Mouse (Mus musculus) intestine, embryonic 15.5 days (tissue): ENCODE results near the gene Ankrd54. TPM values are rescaled to one million over a fixed set of nuclear protein-coding genes. Genes with fewer than 3 reads are reported as not detected.
A peak's percentile ranks its signal among the peaks of the same experiment; 100 is the strongest.

ENCODE experiments used
- ATAC-seq: fragments of 200-750 bp; cut with Nextera tagmentation; 2 replicates; pipeline ENCODE4 v1.8.0; 2017; ENCODE audit warnings: moderate TSS enrichment, moderate library complexity
- H3K27ac ChIP-seq: fragments of 300-500 bp; sonication (generic); 2 replicates; pipeline ENCODE4 v1.5.1; 2015; ENCODE audit warnings: mild to moderate bottlenecking, inconsistent platforms
- H3K27me3 ChIP-seq: fragments of 300-500 bp; sonication (generic); replicated peaks from 2 replicates; pipeline ENCODE4 v1.6.1; 2015; ENCODE audit warnings: inconsistent platforms
- H3K36me3 ChIP-seq: fragments of 300-500 bp; sonication (generic); 2 replicates; pipeline ENCODE4 v1.6.1; 2015; ENCODE audit warnings: inconsistent platforms
- H3K4me1 ChIP-seq: fragments of 300-500 bp; sonication (generic); replicated peaks from 2 replicates; pipeline ENCODE4 v1.6.1; 2015; ENCODE audit warnings: inconsistent platforms
- H3K4me2 ChIP-seq: fragments of 300-500 bp; sonication (generic); replicated peaks from 2 replicates; pipeline ENCODE4 v1.6.1; 2015; ENCODE audit warnings: mild to moderate bottlenecking, inconsistent platforms
- H3K4me3 ChIP-seq: fragments of 300-500 bp; sonication (generic); replicated peaks from 2 replicates; pipeline ENCODE4 v1.5.1; 2015; ENCODE audit warnings: inconsistent platforms
- H3K9ac ChIP-seq: fragments of 300-500 bp; sonication (generic); 2 replicates; pipeline ENCODE4 v1.6.1; 2015; ENCODE audit warnings: inconsistent platforms
- H3K9me3 ChIP-seq: fragments of 300-500 bp; sonication (generic); 2 replicates; pipeline ENCODE4 v1.6.1; 2016; ENCODE audit warnings: inconsistent platforms
- WGBS: fragments of 180-500 bp; shearing (Covaris S2); methylation state at CpG from one replicate; pipeline ENCODE4 v1.1.7; 2015; 5-methylcytosine and 5-hydroxymethylcytosine counted together
- polyA plus RNA-seq: library from polyadenylated mRNA; unstranded; fragments of >200 nt; fragmentation: Nextera tagmentation; extraction: Ambion mirVana; gene quantifications from 2 replicates; pipeline ENCODE4 v1.2.1, GENCODE M21; 2015

The Ankrd54 gene
- 53.5 and 56.2 TPM in 2 replicates for polyA plus RNA-seq

DNA sequence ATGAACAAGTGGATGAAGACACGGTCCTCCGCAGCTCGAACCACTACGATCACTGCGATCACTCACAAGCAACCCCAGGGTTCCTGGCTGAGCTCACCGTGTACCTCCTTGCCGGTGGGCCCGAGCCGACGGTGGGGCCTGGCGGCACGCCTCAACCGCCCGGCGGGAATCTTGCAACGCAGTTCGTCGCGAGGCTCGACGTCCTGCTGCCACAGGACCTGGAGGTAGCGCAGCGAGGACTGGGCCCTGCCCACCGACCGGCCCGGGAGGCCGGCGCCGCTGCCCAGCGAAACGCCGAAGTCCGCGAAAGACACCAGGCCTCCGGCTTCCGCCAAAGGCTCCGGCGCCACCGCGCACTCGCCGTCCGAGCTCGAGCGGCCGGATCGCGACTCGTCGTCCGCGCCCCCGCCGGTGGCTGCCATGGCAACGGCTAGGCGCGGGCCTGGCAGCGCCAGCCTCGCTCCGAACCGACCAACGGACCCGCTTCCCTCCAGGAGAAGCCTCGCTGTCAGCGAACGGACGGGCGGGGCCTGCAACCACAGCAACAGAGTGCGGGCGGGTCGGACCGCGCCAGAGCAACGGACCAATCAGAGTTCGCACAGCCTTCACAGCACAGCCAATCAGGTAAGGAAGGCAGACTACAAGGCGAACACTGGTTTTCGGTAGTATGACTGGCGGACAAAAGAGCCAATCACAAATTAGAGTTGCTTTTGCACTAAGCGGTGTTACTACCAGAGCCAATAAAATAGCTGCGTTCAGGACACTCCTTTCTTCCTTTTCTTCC lies at the start of gene Ankrd54:
Gene Ankrd54, minus strand, starts transcription at position 518 of the 784 bp plus-strand sequence.
- Histone ChIP-seq H3K27me3 (no peaks in the 10 kb centered on the region), H3K4me3 (peak within 1 kb of the TSS; percentile 83), H3K4me2 (peak within 1 kb of the TSS; percentile 73), H3K27ac (peak within 1 kb of the TSS; percentile 64), H3K4me1 (peaks cover 18% of the 10 kb centered on the region; the same call in 1 of the 2 replicates), H3K36me3 (peaks cover 6% of the 10 kb centered on the region; the same call in 1 of the 2 replicates), H3K9ac (peak within 1 kb of the TSS; percentile 82), H3K9me3 (no peaks in the 10 kb centered on the region)
- WGBS: under 1% methylated on average over 80 of the region's 80 CpGs
- ATAC-seq: peak; percentile 99

DNA sequence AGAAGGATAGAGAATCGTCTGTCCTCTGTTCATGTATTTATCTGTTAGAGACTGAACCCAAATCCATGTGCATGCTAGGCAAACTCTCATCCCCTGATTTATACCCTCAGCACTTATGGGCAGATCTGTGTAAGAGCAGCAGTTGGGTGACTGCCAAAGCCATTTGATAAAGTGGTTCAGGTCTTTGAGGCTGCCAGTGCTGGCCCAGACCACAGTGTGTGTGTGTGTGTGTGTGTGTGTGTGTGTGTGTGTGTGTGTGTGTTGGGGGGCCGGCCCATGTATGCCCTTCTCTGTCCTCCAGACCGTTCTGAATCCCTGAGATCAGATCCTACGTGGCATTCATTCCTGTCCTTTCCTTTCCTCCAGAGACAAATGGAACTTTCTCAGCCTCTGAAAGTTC lies 49.1 kb upstream of the Ankrd54 start:
- 58% methylated on average over 4 of the region's 4 CpGs for WGBS
- Histone ChIP-seq H3K27me3 (no peaks in the 10 kb centered on the region), H3K9ac (no peak overlapping the region), H3K9me3 (no peaks in the 10 kb centered on the region), H3K4me1 (peaks cover 32% of the 10 kb centered on the region), H3K4me3 (no peak overlapping the region), H3K36me3 (0 out of 2 replicates have a peak, but pooled peaks cover 6% of the 10 kb centered on the region), H3K27ac (0 out of 2 replicates have a peak overlapping the region, but pooled peaks have one; percentile 30), H3K4me2 (peak overlapping the region; percentile 94; the same call in 1 of the 2 replicates)
- no peak for ATAC-seq

DNA sequence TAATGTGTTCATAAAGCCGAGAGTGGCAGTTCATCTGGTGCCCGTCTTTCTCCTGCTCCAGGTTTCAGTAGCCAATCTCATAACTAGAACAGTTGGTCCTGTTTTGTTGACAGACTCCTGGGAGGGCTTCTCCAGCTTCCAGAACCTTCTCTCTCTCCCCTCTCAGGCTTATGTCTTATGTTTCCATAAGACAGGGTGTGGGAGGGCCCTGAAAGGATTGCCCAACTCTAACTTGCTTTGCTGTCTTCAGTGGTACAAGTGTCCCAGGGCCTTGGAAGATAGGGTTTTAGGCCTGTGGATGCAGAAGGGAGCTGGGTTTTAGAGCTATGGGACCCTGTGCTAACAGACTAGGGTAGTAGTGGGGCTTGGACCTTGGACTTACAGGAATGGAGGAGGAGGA lies 47.8 kb upstream of the Ankrd54 start:
- 63% methylated on average over 2 of the region's 2 CpGs for WGBS

DNA sequence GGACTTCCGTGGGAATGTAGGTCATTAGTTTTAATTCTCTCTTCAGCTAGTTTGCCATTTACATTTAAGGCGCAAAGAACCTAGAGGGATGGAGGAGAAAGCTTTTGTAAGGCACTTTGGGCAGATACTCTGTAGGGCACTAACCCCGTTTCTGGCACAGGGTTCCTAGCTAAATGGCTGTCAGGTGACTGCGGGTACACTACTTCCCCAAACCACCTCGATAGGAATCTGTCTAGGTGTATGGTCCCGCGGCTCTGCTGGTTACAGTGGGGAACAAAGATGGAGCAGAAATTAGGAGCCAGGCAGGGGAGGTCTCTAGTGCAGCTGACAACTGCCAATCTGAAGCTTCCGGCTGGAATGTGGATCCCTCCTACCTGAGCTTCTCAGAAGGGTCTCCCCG lies 47.3 kb upstream of the Ankrd54 start:
- 0 out of 2 replicates have a peak overlapping the region, but pooled peaks have one; percentile 29 for H3K27ac ChIP-seq
- H3K36me3 ChIP-seq: 0 out of 2 replicates have a peak, but pooled peaks cover 6% of the 10 kb centered on the region
- H3K9ac ChIP-seq: peak overlapping the region; percentile 87; the same call in 1 of the 2 replicates
- peaks cover 32% of the 10 kb centered on the region for H3K4me1 ChIP-seq
- no peaks in the 10 kb centered on the region for H3K27me3 ChIP-seq
- 24% methylated on average over 9 of the region's 9 CpGs for WGBS
- peak overlapping the region; percentile 94 for H3K4me3 ChIP-seq
- peak overlapping the region; percentile 94 for H3K4me2 ChIP-seq
- ATAC-seq: no peak
- H3K9me3 ChIP-seq: no peaks in the 10 kb centered on the region

More for the DNA sequence above, 47.8 kb upstream of the Ankrd54 start:
- peak overlapping the region; percentile 94 for H3K4me2 ChIP-seq
- H3K36me3 ChIP-seq: 0 out of 2 replicates have a peak, but pooled peaks cover 6% of the 10 kb centered on the region
- ATAC-seq: no peak
- H3K4me1 ChIP-seq: peaks cover 32% of the 10 kb centered on the region
- peak overlapping the region; percentile 94 for H3K4me3 ChIP-seq
- H3K9ac ChIP-seq: no peak overlapping the region
- H3K27me3 ChIP-seq: no peaks in the 10 kb centered on the region
- H3K27ac ChIP-seq: peak overlapping the region; percentile 29; the same call in 1 of the 2 replicates
- H3K9me3 ChIP-seq: no peaks in the 10 kb centered on the region

DNA sequence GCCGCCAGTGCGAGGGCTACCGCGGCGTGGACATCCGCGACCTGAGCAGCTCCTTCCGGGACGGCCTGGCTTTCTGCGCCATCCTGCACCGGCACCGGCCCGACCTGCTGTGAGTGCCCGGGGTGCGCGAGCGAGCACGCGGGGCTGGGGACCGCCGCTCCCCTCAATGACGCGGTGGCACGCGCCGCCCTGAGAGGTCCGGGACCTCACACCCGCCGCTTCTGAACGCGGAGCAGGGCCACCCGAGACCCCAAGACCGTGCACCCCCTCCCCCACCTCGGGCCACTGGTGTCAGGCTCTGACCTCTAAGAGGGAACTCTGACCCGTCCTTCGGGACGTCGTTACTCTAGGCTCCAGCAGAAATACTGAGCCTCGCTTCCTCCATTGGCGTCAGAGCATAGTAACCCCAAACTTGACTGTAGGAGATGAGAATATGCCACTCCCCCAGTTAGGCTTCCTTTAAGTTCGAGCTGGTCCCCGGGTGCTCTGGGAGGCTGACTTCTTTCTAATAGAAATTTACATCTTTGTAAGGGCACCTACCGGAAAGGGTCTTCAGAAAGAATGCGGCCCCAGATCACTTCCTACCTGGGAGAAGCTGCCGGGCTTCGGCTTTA lies 46.7 kb upstream of the Ankrd54 start:
- Histone ChIP-seq H3K4me3 (peak overlapping the region; percentile 94), H3K4me2 (peak overlapping the region; percentile 94), H3K27me3 (no peaks in the 10 kb centered on the region), H3K27ac (peak overlapping the region; percentile 84), H3K9ac (peak overlapping the region; percentile 87), H3K9me3 (no peaks in the 10 kb centered on the region), H3K36me3 (0 out of 2 replicates have a peak, but pooled peaks cover 6% of the 10 kb centered on the region), H3K4me1 (peaks cover 32% of the 10 kb centered on the region)
- under 1% methylated on average over 46 of the region's 46 CpGs for WGBS
- ATAC-seq: peak; percentile 69

DNA sequence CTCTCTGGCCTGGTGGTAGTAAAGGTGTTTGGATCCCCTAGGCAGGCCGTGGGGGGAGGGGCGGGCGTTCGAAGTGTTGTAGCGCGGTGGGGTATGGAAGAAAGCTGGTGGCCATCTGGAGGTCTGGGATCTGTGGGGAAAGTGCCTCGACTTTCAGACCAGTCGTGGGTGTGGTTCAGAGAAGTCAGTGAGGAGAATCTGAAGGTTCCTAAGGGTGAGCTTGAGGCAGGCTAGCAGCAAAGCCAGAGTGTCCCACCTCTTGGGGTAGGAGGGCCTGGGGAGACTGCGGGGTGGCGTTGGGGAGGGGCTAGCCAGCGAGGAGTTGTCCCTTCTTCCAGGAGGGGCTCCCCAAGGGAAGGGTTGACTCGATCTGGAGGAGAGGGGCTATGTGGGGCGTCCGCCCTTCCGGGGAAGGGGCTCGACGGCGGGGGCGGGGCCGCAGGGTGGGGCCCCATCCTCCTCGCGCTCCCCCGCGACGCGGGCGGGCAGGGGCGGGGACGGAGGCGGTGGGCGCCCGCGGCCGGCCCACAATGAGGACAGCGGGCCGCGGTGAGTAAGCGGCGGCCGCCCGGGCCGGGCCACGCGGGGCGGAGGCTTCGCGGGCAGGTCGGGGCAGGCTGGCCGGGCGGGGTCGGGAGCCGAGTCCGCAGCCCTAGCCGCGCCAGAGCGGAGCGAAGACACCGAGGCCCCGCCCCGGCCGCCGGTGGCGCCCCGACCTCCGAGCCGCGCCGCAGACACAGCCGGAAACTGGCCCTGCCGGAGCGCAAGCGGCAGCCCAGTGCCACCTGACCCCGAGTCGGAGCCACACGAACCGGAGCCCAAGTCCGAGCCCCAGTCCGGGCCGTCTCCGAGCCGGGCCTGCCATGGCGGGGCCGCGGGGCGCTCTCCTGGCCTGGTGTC lies 46.0 kb upstream of the Ankrd54 start, which contains the start of gene Micall1:
Gene Micall1, plus strand, starts transcription at position 478 of the 900 bp plus-strand sequence.
- H3K4me1 ChIP-seq: peaks cover 32% of the 10 kb centered on the region
- no peaks in the 10 kb centered on the region for H3K27me3 ChIP-seq
- 0 out of 2 replicates have a peak, but pooled peaks cover 3% of the 10 kb centered on the region for H3K36me3 ChIP-seq
- H3K4me3 ChIP-seq: peak within 1 kb of the TSS; percentile 94
- H3K9ac ChIP-seq: peak within 1 kb of the TSS; percentile 87
- peak within 1 kb of the TSS; percentile 84 for H3K27ac ChIP-seq
- peak within 1 kb of the TSS; percentile 94 for H3K4me2 ChIP-seq
- 2% methylated on average over 52 of the region's 85 CpGs for WGBS
- ATAC-seq: peak; percentile 89
- no peaks in the 10 kb centered on the region for H3K9me3 ChIP-seq

DNA sequence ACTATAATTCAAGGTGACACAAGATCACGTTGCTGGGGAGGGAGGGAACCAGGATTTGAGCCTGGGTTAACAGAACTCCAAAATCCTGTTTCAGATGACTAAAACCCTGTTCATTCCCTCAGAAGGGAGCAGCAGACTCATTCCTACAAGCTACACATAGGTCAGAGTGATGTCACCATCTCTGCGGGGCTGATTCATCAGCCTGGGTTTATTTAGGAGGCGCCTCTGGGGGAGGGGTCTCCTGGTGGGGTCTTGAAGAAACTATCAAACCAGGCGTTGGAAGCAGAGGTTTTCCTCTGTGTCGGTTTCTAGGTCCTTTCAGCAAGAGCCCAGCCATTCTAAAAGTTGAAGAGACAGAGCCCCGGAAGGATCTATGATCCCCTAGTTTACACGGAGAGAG lies 45.3 kb upstream of the Ankrd54 start:
- ATAC-seq: no peak
- Histone ChIP-seq H3K9ac (0 out of 2 replicates have a peak overlapping the region, but pooled peaks have one; percentile 87), H3K27me3 (no peaks in the 10 kb centered on the region), H3K4me1 (peaks cover 32% of the 10 kb centered on the region), H3K4me3 (peak overlapping the region; percentile 94; the same call in 1 of the 2 replicates), H3K36me3 (0 out of 2 replicates have a peak, but pooled peaks cover 3% of the 10 kb centered on the region), H3K9me3 (no peaks in the 10 kb centered on the region), H3K4me2 (peak overlapping the region; percentile 94), H3K27ac (peak overlapping the region; percentile 84)
- 15% methylated on average over 7 of the region's 7 CpGs for WGBS

DNA sequence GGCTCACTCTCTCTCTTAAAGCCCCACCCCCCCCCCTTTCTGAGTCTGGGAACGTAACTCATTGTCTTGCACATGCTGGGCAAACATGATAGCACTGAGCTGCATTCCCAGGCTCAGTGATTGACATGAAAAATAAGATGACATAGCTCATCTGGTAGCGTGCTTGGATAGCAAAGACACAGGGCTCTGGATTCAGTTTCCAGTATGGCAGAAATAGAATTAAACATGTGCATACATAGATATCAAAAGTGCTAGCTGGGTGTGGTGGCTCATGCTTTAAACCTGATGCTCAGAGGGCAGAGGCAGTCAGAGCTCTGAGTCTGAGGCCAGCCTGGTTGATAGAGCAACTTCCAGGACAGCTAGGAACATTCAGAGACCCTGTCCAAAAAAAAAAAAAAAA lies 43.1 kb upstream of the Ankrd54 start:
- no peak for ATAC-seq
- no peak overlapping the region for H3K4me3 ChIP-seq
- no peaks in the 10 kb centered on the region for H3K36me3 ChIP-seq
- no peak overlapping the region for H3K4me2 ChIP-seq
- no peaks in the 10 kb centered on the region for H3K9me3 ChIP-seq
- no peaks in the 10 kb centered on the region for H3K27me3 ChIP-seq
- WGBS: 58% methylated on average over 2 of the region's 2 CpGs
- no peak overlapping the region for H3K27ac ChIP-seq
- no peak overlapping the region for H3K9ac ChIP-seq
- H3K4me1 ChIP-seq: peaks cover 23% of the 10 kb centered on the region; the same call in 1 of the 2 replicates

DNA sequence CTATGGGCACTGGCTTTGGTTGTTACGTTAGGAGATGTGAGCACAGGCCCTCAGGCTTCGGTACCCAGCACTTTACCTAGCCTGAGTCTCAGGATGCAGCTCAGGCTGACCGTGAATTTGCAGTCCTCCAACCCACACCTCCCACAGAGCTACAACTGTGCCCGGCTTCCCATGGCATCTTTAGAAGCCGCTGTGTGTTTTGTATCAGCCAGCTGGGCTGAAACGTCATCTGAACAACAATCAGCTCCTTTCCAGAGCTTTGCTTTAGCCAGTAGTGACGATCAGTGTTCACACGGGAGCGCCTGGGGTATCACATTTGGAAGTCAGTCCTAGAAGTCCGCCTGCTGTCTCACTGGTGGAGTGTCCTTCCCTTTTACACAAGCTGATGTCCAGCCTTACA lies 40.6 kb upstream of the Ankrd54 start:
- Histone ChIP-seq H3K4me1 (peaks cover 8% of the 10 kb centered on the region), H3K36me3 (no peaks in the 10 kb centered on the region), H3K27me3 (no peaks in the 10 kb centered on the region), H3K4me2 (no peak overlapping the region), H3K9ac (no peak overlapping the region), H3K9me3 (no peaks in the 10 kb centered on the region), H3K27ac (no peak overlapping the region), H3K4me3 (no peak overlapping the region)
- ATAC-seq: no peak
- 74% methylated on average over 10 of the region's 10 CpGs for WGBS

DNA sequence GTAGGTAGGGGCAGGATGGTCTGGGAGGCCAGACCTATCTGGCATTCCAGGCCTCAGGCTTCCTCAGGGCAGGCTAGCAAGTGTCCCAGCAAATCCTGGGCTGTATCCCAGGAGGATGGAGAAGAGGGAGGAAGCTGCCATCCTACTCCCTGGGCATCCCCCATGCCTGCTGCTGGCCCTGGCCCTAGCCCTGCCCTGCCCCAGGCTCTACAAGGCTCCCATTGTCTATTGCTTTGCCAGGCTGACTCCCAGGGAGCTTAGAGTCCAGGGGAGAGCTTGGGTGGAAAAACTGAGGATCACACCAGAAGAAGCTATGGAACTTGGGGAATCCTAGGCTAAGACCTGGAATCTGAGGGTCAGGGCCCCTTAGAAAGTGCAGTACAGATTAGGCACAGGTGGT lies 38.8 kb upstream of the Ankrd54 start:
- Histone ChIP-seq H3K27ac (no peak overlapping the region), H3K27me3 (no peaks in the 10 kb centered on the region), H3K36me3 (no peaks in the 10 kb centered on the region), H3K4me3 (no peak overlapping the region), H3K9me3 (no peaks in the 10 kb centered on the region), H3K4me2 (no peak overlapping the region), H3K4me1 (peaks cover 16% of the 10 kb centered on the region), H3K9ac (no peak overlapping the region)
- no peak for ATAC-seq

DNA sequence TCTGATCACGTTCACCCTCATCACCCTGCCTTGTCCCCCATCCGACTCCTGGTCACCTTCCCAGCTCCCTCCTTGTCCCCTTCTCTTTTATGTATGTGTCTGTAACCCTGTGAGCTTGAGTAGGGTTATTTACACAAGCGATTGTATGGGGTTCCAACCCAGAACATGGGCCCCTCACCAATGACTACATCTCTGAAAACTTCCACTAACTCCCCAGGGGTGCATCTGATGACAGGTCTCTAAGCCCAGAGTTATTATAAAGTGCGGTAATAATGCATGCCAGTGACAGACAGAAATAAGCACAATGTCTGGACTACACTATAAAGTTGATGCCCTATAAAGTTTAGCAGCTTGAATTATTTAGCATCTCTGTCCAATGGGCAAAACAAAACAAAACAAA lies 37.7 kb upstream of the Ankrd54 start:
- Histone ChIP-seq H3K9ac (no peak overlapping the region), H3K4me3 (no peak overlapping the region), H3K27me3 (no peaks in the 10 kb centered on the region), H3K9me3 (no peaks in the 10 kb centered on the region), H3K4me1 (peaks cover 20% of the 10 kb centered on the region), H3K36me3 (no peaks in the 10 kb centered on the region; the same call in 1 of the 2 replicates), H3K4me2 (no peak overlapping the region), H3K27ac (no peak overlapping the region)
- no peak for ATAC-seq
- WGBS: 82% methylated on average over 4 of the region's 4 CpGs
